Mouse (Mus musculus) cerebellum, adult 11 months (tissue): ENCODE data around the gene Carmil1.

Experiments
- DNase-seq: peaks from one replicate; pipeline ENCODE4 v3.0.0; 2022

Carmil1 gene

DNA sequence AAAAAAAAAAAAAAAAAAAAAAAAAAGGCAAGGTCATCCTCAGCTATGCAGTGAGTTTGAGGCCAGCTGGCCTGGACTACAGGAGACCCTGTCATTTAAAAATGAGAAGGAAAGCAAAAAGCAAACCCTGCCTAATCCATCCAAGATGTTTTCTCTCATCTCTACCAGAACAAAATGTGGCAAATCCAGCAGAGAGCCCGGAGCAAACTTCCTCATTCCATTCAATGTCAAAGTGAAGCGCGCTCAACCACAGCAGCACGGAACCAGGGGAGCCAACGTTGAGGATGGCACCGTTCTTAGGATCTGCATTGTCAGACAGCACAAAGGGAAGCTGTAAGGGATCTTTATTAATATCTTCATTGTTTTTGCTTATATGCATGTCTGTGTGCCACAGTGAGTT, 22.8 kb downstream of the Carmil1 start:
- no peak for DNase-seq

DNA sequence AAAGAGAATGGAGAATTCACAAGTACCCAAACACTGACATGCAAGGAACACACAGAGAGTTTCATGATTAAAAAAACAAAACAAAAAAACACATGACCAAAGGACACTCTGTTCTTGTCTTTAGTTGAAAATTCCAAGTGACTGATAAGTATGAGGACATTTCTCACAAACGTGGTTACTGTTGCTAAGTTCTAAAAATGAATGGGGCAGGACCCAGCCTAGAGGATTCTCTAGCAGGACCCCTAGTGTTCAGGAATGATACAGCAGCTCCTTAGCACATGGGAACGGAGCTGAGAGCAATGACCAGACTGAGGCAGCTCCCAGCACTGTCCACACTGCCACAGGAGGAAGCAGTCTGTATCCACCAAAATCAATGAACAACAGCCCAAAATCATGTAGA, 26.6 kb downstream of the Carmil1 start:
- DNase-seq, result peak; percentile 28

DNA sequence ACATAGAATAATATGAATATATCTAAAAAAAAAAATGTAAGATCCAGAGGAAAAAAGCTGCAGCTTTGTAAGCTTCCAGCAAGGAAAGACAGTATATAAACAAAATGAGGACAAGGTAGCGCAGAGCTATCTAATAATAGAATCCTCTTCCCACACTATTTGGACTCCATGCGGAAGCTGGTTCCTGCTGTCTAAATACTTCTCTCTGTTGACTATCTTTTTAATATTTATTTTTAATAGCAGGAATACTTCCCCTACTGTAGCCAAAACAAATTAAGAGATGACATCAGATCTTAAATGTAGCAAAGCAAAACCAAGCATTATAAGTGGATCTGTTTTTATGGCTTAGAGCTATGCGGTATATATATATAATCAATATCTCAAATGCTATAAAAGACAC, 27.0 kb downstream of the Carmil1 start:
- no peak for DNase-seq

DNA sequence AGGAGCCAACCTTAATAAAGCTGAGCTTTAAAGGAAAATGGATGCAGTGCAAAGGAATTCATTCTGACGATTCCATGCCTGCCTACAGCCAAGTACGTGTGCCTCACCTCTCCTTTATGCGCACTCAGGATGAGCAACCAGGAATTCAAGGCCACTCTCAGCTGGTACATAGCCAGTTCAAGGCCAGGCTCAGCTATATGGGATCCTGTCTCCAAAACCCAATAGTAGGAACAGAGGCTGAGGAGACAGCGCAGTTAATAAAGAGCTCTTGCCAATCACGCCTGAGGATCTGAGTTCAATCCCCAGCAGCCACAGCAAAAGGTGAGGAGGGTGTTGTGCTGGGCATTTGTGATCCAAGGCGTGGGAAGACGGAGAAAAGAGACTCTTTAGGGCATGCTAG, 29.4 kb downstream of the Carmil1 start:
- no peak for DNase-seq

DNA sequence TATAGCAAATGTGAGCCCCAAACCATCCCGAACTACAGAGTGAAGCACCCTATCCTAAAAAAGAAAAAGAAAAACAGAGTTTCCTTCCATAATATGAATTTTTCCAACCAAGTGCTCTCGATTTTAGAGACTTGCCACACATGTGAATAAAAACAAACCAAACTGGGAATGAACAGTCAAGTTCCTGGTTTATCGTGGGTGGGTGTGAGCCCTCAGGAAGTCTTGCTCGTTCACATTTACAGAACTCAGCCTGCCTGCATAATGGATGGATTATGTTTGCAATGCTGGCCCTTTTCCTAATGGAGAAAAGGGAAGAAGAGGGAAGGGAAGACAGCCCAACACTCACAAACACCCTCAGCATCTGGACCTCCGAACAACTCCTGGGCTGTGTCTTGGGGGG, 32.7 kb downstream of the Carmil1 start:
- no peak for DNase-seq

DNA sequence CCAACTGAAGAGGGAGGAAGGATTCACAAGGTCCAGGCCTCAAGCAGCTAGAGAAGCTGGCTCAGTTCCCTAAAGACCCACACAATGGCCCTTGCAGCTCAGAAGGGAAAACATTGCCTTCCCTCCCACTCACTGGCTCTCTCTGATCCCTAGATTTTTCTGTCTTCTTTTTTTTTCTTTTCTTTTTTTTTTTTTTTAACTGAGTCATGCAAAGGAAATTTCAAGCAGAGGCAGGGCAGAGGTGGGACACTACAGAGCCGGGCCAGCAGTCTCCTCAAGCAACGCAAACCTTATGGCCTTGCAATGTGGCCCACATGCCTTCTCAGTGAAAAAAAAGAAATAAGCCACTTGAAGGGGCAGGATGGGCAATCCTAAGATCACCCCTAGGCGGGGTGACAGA, 33.2 kb downstream of the Carmil1 start:
- no peak for DNase-seq

DNA sequence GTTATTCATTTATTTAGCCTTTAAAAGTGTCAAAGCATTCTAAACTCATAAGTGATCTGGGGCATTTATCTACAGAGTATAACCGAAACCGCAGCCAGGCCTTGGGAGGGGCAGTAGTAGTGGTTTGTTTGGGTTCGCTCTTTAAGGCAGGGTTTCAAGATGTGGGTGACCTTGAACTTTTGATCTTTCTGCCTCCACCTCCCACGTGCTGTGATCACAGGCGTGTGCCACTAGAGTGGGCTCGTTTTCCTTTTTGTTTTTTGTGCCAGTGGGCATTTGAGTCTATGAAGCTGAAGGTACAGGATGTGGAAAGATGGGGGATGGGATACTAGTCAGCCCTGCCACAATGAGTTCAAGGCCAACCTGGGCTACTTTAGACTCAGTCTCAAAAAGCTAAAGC, 34.3 kb downstream of the Carmil1 start:
- no peak for DNase-seq

DNA sequence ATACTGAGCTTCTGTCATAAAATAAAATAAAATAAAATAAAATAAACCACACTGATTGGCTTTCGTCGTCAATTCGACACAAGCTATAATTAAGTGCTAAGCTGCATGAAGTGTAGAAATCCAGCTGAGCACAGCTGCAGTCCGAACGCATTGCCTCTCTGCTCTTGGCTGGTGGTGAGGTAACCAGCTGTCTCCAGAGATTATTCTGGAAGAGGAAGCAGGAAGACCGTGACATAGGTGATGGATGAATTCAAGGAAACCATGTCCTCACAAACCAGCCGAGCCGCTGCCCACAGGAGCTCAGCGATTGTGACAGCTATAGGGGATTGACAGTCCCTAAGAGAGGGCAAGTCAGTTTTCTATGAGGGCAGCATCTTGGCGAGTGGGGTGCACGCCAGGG, 36.0 kb downstream of the Carmil1 start:
- no peak for DNase-seq

DNA sequence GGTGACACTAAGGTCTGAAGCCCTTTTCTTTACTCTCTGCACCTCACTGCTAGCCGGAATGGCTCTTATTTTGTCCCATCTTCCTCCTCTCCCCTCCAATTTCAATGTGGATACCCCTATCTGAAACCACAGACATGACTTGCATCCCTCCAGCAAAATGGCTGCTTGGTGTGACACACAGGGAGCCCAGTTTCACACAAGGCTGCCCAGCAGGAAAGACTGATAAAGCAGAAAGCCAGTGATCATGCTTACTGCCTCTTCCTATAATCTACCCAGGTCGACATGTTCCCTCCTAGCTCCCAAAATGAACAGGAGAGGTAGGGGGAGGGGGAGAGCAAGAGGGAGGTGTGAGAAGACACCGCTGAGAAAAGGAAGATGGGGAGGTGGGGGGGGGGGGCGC, 36.6 kb downstream of the Carmil1 start:
- no peak for DNase-seq

DNA sequence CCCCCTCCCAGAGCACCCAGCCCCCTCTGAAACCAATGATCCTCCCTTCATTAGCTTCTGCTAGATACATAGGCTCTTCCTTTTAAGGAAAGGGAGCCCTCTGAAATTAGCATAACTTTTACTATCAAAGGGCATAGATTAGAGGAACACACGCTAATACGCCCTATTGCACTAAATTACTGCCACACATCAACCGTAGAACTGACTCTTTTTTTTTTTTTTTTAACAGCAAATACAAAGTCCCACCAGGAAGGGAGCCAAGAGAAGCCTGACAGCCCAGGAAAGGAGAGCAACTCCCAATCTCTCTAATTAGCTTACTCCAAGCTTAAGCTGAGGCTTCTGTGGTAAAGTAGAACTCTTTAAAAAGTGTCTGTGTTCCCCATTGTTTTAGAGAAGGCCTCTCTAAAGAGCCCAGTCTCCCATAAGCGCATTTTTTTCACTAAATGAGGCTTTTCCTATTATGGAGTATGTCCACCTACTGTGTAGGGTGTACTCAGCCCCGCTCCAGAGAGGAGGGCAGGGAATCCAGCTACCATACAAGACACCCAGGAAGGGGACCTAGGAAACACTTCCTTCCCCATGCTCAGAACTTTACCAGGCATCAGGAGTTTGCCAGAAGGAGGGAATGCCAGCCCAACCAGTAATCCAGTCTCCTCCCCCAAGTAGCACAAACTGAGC, 38.0 kb downstream of the Carmil1 start:
- no peak for DNase-seq

DNA sequence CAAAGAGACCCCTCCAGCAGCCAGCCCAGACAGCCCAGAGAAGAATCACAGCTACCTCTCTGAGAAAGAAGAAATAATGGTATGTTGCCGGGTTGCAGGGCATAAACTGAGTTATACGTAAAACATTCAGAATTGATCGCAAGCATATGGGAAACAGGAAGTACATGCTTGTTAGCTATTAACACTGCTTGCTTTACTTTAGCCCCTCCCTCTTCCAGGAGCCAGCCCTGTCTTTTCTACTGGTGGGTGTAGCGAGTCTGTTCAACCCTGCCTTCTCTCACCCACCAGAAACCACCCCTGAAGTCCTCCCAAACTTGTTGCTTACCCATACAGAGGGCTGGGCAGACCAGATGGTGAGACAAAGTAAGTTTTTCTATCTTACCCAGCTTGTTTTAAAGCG, 39.4 kb downstream of the Carmil1 start:
- no peak for DNase-seq

DNA sequence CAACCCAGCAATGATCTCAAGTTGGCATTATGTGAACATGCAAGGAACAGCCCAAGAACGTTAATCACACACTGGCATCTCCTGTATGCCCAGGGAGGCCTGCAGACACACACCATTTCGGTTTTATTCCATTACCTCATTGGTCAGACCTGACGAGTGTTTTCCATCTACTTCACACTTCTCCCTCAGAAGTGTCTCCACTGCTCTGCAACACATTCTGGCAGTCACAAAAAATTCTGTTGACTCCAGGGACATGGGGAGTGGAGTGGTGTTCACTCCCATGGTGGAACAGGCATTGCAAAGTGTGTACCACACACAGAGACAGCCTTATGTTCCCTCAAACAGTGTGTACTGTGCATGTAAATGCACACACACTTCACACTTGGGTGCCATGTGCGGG, 40.2 kb downstream of the Carmil1 start:
- DNase-seq, result no peak

DNA sequence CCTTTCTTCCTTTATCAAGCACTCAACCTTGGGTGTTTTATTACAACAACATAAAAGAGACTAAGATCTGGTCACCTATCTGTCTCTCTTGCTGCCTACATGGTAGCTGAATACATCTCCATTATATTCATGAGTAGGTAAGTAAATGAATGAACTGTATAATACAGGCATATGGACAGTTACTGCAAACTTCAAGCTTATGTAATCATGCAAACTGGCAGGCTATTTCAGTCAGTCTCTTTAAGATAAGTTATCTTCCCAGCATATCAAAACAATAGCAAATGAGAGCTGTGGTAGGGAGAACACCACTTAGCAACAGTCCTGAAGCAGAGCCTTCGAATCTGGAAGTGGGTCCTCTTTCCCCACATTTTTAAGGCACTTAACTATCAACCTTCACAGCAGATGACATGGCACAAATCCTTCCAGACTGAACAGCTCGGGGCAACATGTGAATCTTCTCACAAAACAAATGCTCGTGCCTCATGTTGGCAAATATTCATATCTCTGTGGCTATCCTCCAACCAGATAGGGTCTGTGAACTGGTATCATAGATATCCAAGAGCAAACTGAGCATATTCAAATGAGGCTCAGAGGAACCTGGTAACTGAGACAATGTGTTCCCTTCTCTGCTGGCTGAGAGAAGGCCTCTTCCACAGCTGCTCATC, 42.0 kb downstream of the Carmil1 start:
- DNase-seq, result no peak

DNA sequence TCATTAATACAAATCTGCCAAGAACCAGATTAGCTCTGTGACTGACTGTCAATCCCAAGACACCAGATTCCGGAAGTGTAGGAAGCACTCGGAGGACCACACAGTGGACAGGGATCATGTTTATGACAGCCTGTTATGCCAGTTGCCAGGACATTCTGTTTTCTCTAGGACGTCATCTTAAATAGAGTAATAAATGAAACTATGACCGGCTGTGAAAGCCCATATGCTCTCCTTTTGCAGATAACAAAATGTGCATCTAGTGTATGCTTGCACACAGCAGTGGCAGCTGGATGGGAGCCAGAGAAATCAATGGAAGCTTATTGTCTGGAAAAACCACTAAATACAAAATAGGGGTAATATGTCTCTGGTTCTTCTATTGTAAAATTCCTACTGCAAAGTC, 43.9 kb downstream of the Carmil1 start:
- no peak for DNase-seq

DNA sequence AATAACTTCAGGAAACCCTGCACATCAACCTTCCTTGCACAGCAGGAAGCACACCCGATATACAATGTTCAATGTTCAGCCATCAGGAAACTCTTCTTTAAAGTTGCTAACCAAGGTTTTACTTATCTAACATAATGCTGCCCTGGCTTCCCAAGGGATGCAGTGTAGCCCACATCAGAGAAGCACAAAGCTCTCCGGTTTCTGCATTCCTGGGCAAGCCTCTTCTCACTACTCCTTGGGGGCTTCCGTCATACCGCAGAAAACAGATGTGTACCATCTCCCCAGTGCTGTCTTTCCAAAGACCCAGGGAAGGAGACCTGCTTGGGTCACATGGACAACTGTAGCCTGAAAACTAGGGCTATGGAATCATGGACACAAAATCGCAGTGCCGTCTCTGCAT, 47.8 kb downstream of the Carmil1 start:
- no peak for DNase-seq

DNA sequence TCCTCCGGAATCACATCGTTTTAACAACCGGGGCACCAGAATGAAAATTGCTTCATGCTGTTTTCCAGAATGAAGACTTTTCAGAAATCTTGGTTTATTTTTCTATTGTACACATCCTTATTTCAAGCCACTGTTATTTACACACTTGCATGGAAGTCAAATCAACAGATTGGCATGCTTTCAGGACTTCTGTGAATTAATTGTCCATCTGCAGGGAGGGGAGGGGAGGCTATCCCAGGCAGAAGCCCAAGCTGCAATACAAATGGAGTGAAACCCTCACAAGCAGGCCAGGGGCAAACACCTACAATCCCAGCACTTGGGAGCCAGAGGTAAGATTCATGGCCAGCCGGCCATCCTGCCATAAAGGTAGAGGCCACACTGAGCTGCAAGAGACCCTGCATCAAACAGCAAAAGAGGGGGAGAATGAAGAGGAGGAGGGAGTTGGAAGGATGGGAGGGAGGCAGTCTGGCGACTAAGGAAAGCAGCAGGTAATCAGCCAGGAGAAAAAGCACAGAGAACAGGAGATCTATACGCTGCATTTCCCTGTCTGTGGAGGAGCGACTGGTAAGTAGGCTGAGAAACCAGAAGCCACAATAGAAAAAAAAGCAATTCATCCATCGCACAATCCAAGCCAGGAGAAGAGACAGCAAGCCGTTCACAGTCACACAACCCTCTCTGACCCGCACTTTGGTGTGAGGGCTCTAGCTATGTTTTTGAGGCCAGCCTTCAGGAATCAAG, 48.7 kb downstream of the Carmil1 start:
- DNase-seq, result no peak

DNA sequence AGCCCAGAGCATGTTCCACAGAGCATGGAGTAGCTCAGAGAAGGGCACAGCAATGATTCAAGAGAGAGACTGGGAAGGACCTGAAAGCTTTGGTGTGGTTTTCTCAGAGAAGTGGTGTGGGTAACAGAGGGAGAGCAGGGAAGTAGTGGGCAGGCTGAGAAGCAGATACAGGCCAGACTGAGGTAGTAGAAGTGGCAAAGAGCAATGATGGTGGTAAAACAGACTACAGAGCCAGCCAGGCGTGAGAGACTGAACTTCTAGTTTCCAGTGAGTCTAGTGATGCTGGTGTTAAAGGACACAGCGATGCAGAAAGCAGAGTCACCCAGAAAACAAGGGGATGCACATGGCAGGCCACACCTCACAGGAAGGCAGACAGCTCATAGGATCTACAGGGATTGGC, 49.4 kb downstream of the Carmil1 start:
- DNase-seq, result no peak

DNA sequence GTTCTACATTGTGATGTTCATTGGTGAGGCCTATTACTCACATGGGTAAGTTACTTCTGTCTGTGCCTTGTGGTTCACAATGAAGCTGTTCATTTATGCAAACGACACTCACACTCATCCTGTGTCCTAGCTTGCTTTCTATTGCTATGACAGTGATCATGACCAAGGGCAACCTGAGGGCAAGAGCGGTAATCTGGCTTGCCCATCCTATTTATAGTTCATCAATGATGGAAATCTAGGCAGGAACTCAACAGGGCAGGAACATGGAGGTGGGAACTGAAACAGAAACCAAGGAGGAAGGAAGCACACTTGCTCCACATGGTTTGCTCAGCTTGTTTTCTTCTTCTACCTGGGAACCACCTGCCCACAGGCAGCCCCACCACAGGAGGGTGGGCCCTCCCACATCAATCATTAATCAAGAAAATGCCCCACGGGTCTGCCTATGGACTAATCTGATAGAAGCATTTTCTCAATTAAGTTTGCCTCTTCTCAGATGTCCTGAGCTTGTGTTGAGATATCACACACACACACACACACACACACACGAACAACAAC, 50.0 kb downstream of the Carmil1 start:
- DNase-seq, result no peak

DNA sequence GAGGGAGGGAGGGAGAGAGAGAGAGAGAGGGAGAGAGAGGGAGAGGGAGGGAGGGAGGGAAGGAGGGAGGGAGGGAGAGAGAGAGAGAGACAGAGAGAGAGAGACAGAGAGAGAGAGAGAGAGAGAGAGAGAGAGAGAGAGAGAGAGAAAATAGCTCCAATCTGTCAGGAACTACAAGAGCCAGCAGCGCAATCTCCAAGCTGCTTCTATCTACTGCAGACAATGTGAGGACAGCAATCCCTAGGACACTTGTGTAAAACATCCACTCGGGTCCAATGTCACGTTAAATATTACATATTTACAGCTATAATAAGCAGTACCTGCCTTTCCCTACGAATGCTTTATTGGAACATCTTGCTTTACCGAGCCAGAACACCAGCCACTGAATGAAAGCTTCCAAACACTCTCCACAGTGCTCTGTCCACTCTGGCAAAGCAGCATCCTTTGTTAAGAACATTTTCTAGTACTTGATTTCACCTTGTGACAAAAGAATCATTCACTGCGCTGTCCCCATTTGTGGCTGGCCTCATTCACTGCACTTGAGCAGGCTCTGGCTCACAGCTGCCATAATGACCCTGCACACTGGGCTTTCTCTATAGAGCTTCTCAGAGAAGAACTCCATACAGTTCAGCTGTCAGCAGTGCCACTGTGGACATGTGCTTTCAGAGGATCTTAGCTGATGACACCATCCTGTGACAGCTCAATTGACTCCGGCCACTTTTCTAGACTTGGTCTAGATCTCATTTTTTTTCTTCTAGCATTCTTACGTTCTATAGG, 57.0 kb downstream of the Carmil1 start:
- DNase-seq, result no peak

DNA sequence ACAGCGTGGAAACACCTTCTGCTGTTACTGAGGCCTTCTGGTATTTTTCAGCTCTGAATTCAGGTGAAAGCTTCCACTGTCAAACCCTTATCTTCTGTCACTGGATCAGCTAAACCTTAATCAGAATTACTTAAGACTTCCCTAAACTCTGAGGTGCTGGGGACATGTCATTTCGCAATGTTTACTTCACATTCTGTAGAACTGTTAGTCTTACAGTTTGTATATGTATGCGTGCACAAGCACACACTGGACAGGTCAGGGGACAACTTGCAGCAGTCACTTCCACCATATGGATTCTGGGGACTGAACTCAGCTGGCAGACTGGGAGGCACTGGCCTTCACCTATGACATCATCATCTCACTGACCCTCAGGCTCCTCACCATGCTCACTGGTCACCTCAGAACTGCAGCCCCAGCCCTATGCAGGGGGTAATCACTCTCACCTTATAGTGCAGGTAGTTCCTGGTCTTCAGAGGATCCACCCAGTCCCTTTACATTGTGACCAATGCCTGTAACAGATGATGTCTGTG, 60.1 kb downstream of the Carmil1 start:
- DNase-seq, result no peak

DNA sequence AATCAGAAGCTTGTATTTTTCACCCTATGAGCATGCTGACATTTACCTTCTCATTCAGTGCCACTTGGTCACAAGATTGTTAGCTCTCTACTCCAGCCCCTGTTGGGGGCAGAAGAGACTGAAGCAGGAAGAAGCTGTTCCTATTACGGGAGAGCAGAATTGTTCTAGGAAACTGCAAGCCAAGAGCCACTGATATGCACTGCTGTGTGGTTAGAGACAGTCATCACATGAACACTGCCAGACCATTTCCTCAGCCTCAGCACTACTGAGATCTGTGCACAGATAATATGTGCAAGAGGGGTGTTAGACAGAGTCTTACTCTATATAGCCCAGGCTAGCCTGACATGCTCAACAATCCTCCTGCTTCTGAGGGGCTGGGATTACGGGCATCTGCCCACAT, 69.4 kb downstream of the Carmil1 start:
- no peak for DNase-seq

DNA sequence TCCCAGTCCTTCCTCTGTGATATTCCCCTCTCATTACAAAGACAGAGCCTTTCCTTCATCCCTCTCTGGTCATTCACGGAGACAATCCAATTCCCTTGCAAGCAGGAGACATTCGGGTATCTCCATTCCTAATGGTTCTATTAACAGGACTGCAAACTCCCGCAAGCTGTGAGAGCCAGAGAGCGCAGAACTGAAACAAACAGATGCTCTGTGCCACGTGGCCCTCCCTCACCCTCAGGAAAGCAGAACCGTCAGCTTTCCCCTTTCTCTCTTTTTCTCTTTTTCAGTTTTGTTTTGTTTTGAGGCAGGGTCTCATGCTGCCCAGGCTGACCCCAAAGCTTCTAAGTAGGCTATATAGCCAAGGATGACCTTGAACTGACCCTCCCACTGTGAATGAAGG, 74.5 kb downstream of the Carmil1 start:
- no peak for DNase-seq

DNA sequence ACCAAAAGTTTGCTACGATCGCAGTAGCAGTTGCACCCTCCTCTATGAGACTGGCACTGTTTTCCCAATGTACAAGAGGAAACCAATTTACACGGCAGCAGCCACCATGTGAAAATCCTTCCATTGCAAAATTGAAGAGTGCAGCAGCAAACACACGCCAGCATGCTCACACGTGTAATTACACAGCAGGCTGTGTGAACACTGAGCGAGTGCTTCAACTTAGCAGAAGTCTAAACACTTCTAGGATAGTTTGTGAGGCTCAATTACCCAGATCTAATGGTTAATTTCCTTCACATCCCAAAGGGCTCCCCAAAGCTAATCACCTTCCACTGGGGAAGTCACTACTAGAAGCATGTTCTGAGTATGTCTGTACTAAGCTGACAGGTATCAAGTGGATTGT, 78.3 kb downstream of the Carmil1 start:
- DNase-seq, result no peak
